Mouse (Mus musculus) heart, adult 2 months (tissue): ENCODE measurements around the gene Zfp800.

ENCODE experiments used
- CTCF ChIP-seq: fragments of 200-600 bp; IDR thresholded peaks from 2 replicates; pipeline ENCODE4 v1.8.1; 2022; ENCODE audit warnings: antibody characterized with exemption, mild to moderate bottlenecking, moderate library complexity
- POLR2A ChIP-seq: fragments of 200-500 bp; IDR thresholded peaks from 2 replicates; pipeline ENCODE4 v1.6.1; 2011; ENCODE audit warnings: mild to moderate bottlenecking, low read depth, low read length, control low read depth; ENCODE audit not compliant: insufficient read depth

- TF ChIP-seq CTCF (no peak), POLR2A (peak; percentile 56; the same call in 1 of the 2 replicates)
These were observed 19.2 kb upstream of the Zfp800 start for GRCm38 (mm10) chr6:28416981-28417380.
